Mouse (Mus musculus) forebrain, embryonic 13.5 days (tissue): ENCODE data around the gene Fjx1. TPM values are rescaled to one million over a fixed set of nuclear protein-coding genes. Genes with fewer than 3 reads are reported as not detected.

Experiments used
- ATAC-seq: fragments of 200-750 bp; cut with Nextera tagmentation; 2 replicates; pipeline ENCODE4 v1.8.0; 2017
- H3K27ac ChIP-seq: fragments of 300-500 bp; sonication (generic); 2 replicates; pipeline ENCODE4 v1.5.1; 2015; ENCODE audit warnings: inconsistent platforms, mild to moderate bottlenecking, moderate library complexity
- H3K27me3 ChIP-seq: fragments of 300-500 bp; sonication (generic); 2 replicates; pipeline ENCODE4 v1.6.1; 2015; ENCODE audit warnings: mild to moderate bottlenecking, inconsistent platforms
- H3K36me3 ChIP-seq: fragments of 300-500 bp; sonication (generic); 2 replicates; pipeline ENCODE4 v1.6.1; 2015; ENCODE audit warnings: mild to moderate bottlenecking, inconsistent platforms; ENCODE audit not compliant: poor library complexity, severe bottlenecking
- H3K4me1 ChIP-seq: fragments of 300-500 bp; sonication (generic); 2 replicates; pipeline ENCODE4 v1.6.1; 2015; ENCODE audit warnings: inconsistent platforms
- H3K4me2 ChIP-seq: fragments of 300-500 bp; sonication (generic); 2 replicates; pipeline ENCODE4 v1.6.1; 2015; ENCODE audit warnings: inconsistent platforms, mild to moderate bottlenecking, moderate library complexity
- H3K4me3 ChIP-seq: fragments of 300-500 bp; sonication (generic); 2 replicates; pipeline ENCODE4 v1.5.1; 2015; ENCODE audit warnings: mild to moderate bottlenecking, inconsistent platforms
- H3K9ac ChIP-seq: fragments of 300-500 bp; sonication (generic); 2 replicates; pipeline ENCODE4 v1.6.1; 2015; ENCODE audit warnings: mild to moderate bottlenecking, inconsistent platforms
- H3K9me3 ChIP-seq: fragments of 300-500 bp; sonication (generic); replicated peaks from 2 replicates; pipeline ENCODE4 v1.6.1; 2016; ENCODE audit warnings: inconsistent platforms
- WGBS: fragments of 180-500 bp; shearing (Covaris S2); methylation state at CpG from one replicate; pipeline ENCODE4 v1.1.7; 2015; 5-methylcytosine and 5-hydroxymethylcytosine counted together
- polyA plus RNA-seq: library from polyadenylated mRNA; unstranded; fragments of >200 nt; fragmentation: Nextera tagmentation; extraction: Ambion mirVana; gene quantifications from 2 replicates; pipeline ENCODE4 v1.2.1, GENCODE M21; 2015

Fjx1 gene
- polyA plus RNA-seq, 1 experiment from 2014 or later = 24.2 TPM

GRCm38 (mm10) chr2:102410615-102411014 is 41.7 kb downstream of the Fjx1 start:
- Histone ChIP-seq H3K9me3 (no peaks in the 10 kb centered on the region), H3K9ac (no peak overlapping the region), H3K36me3 (no peaks in the 10 kb centered on the region), H3K4me3 (no peak overlapping the region), H3K4me2 (no peak overlapping the region), H3K27ac (no peak overlapping the region), H3K4me1 (peaks cover 25% of the 10 kb centered on the region), H3K27me3 (peaks cover 3% of the 10 kb centered on the region; the same call in 1 of the 2 replicates)
- no peak for ATAC-seq
- 83% methylated on average over 4 of the region's 4 CpGs for WGBS

- no peak for ATAC-seq
- no peak overlapping the region for H3K9ac ChIP-seq
- no peaks in the 10 kb centered on the region for H3K9me3 ChIP-seq
- H3K4me2 ChIP-seq = no peak overlapping the region
- H3K4me1 ChIP-seq = peaks cover 25% of the 10 kb centered on the region
- H3K36me3 ChIP-seq = no peaks in the 10 kb centered on the region
- WGBS = 90% methylated on average over 3 of the region's 3 CpGs
- peaks cover 3% of the 10 kb centered on the region for H3K27me3 ChIP-seq
- H3K4me3 ChIP-seq = no peak overlapping the region
- no peak overlapping the region for H3K27ac ChIP-seq
Observed at GRCm38 (mm10) chr2:102409741-102410140, 42.6 kb downstream of the Fjx1 start.

- Histone ChIP-seq H3K4me1 (peaks cover 25% of the 10 kb centered on the region), H3K4me2 (peak within 1 kb of the TSS; percentile 33), H3K27me3 (peaks cover 3% of the 10 kb centered on the region), H3K9ac (no peak within 1 kb of the TSS), H3K4me3 (no peak within 1 kb of the TSS), H3K27ac (no peak within 1 kb of the TSS), H3K9me3 (no peaks in the 10 kb centered on the region), H3K36me3 (no peaks in the 10 kb centered on the region)
- WGBS = 22% methylated on average over 14 of the region's 14 CpGs
- ATAC-seq = peak; percentile 74
Observed at GRCm38 (mm10) chr2:102407363-102408184, 44.7 kb downstream of the Fjx1 start, which contains the start of gene Trim44. Gene Trim44, minus strand, starts transcription at chr2:102407828.

GRCm38 (mm10) chr2:102406324-102407304 is 45.7 kb downstream of the Fjx1 start:
- peak; percentile 80 for ATAC-seq
- H3K4me2 ChIP-seq = peak overlapping the region; percentile 33

GRCm38 (mm10) chr2:102403982-102404381 is 48.3 kb downstream of the Fjx1 start:
- Histone ChIP-seq H3K4me2 (no peak overlapping the region), H3K9ac (no peak overlapping the region), H3K36me3 (no peaks in the 10 kb centered on the region), H3K4me1 (peaks cover 40% of the 10 kb centered on the region), H3K9me3 (no peaks in the 10 kb centered on the region), H3K27ac (no peak overlapping the region), H3K27me3 (no peaks in the 10 kb centered on the region; the same call in 1 of the 2 replicates), H3K4me3 (no peak overlapping the region)
- ATAC-seq = no peak
- 82% methylated on average over 5 of the region's 5 CpGs for WGBS

More at GRCm38 (mm10) chr2:102406324-102407304, 45.7 kb downstream of the Fjx1 start:
- Histone ChIP-seq H3K4me3 (no peak overlapping the region), H3K27me3 (peaks cover 3% of the 10 kb centered on the region), H3K27ac (no peak overlapping the region), H3K9ac (no peak overlapping the region), H3K4me1 (peaks cover 25% of the 10 kb centered on the region), H3K36me3 (no peaks in the 10 kb centered on the region), H3K9me3 (no peaks in the 10 kb centered on the region)
- WGBS = 77% methylated on average over 4 of the region's 4 CpGs

GRCm38 (mm10) chr2:102403306-102403705 is 49.0 kb downstream of the Fjx1 start:
- Histone ChIP-seq H3K36me3 (no peaks in the 10 kb centered on the region), H3K4me3 (no peak overlapping the region), H3K9me3 (no peaks in the 10 kb centered on the region), H3K27me3 (no peaks in the 10 kb centered on the region; the same call in 1 of the 2 replicates), H3K4me2 (no peak overlapping the region), H3K9ac (no peak overlapping the region), H3K4me1 (peaks cover 42% of the 10 kb centered on the region), H3K27ac (no peak overlapping the region)
- no peak for ATAC-seq
- WGBS = 88% methylated on average over 4 of the region's 4 CpGs

GRCm38 (mm10) chr2:102401352-102401692 is 51.0 kb downstream of the Fjx1 start:
- no peak for ATAC-seq
- H3K9me3 ChIP-seq = no peaks in the 10 kb centered on the region
- 21% methylated on average over 6 of the region's 6 CpGs for WGBS
- peaks cover 33% of the 10 kb centered on the region for H3K4me1 ChIP-seq
- H3K4me3 ChIP-seq = peak overlapping the region; percentile 76
- H3K9ac ChIP-seq = peak overlapping the region; percentile 91
- H3K4me2 ChIP-seq = peak overlapping the region; percentile 83
- peak overlapping the region; percentile 94 for H3K27ac ChIP-seq
- no peaks in the 10 kb centered on the region; the same call in 1 of the 2 replicates for H3K27me3 ChIP-seq
- no peaks in the 10 kb centered on the region for H3K36me3 ChIP-seq

GRCm38 (mm10) chr2:102400605-102401351 is 51.5 kb downstream of the Fjx1 start:
- Histone ChIP-seq H3K4me2 (peak overlapping the region; percentile 83), H3K9ac (peak overlapping the region; percentile 91), H3K27me3 (no peaks in the 10 kb centered on the region; the same call in 1 of the 2 replicates), H3K36me3 (no peaks in the 10 kb centered on the region), H3K4me3 (peak overlapping the region; percentile 76), H3K9me3 (no peaks in the 10 kb centered on the region), H3K4me1 (peaks cover 28% of the 10 kb centered on the region), H3K27ac (peak overlapping the region; percentile 94)
- peak; percentile 93 for ATAC-seq
- 0% methylated on average over 44 of the region's 94 CpGs for WGBS

GRCm38 (mm10) chr2:102399864-102400604 is 52.3 kb downstream of the Fjx1 start:
- peak overlapping the region; percentile 91 for H3K9ac ChIP-seq
- no peaks in the 10 kb centered on the region for H3K9me3 ChIP-seq
- no peaks in the 10 kb centered on the region; the same call in 1 of the 2 replicates for H3K27me3 ChIP-seq
- 40% methylated on average over 48 of the region's 48 CpGs for WGBS
- H3K27ac ChIP-seq = peak overlapping the region; percentile 94
- H3K36me3 ChIP-seq = no peaks in the 10 kb centered on the region
- H3K4me3 ChIP-seq = peak overlapping the region; percentile 76
- peaks cover 28% of the 10 kb centered on the region for H3K4me1 ChIP-seq
- H3K4me2 ChIP-seq = peak overlapping the region; percentile 83
- ATAC-seq = peak; percentile 0; the same call in 1 of the 2 replicates
